Mouse (Mus musculus) monocyte, adult 2 months (primary cell): ENCODE measurements at regions not wholly inside any gene's neighbourhood (a gene's known extent, or its start where the extent isn't known, plus 50 kb on each side); places are given as distances from the start of the nearest gene placed in this dataset.

ENCODE experiments used
- DNase-seq, 2 experiments: peaks; one replicate each; pipeline ENCODE4 v3.0.0; 2022; ENCODE audit warnings: low spot score in 2 of 2, low read depth in 1 of 2

GRCm38 (mm10) chr12:71429561-71430200, 120.0 kb downstream of the Dact1 start:
- no peak for DNase-seq

GRCm38 (mm10) chr12:71430331-71430730, 120.6 kb downstream of the Dact1 start:
- DNase-seq, result no peak

GRCm38 (mm10) chr12:71431116-71431515, 121.4 kb downstream of the Dact1 start:
- DNase-seq, result no peak

GRCm38 (mm10) chr12:71433549-71434200, 124.0 kb downstream of the Dact1 start:
- no peak for DNase-seq

- DNase-seq, result no peak
Observed at GRCm38 (mm10) chr12:71438254-71438653, 128.6 kb downstream of the Dact1 start.

- no peak for DNase-seq
Observed at GRCm38 (mm10) chr12:71440863-71441262, 131.2 kb downstream of the Dact1 start.

- DNase-seq, result no peak
Observed at GRCm38 (mm10) chr12:71441272-71441671, 131.6 kb downstream of the Dact1 start.

- no peak for DNase-seq
Observed at GRCm38 (mm10) chr12:71446177-71446891, 136.7 kb downstream of the Dact1 start.

GRCm38 (mm10) chr12:71446892-71447268, 137.2 kb downstream of the Dact1 start:
- DNase-seq, result no peak

- no peak for DNase-seq
Observed at GRCm38 (mm10) chr12:71449032-71449431, 139.3 kb downstream of the Dact1 start.

GRCm38 (mm10) chr12:71450128-71450527, 140.4 kb downstream of the Dact1 start:
- DNase-seq, result no peak

GRCm38 (mm10) chr12:71450680-71451463, 141.2 kb downstream of the Dact1 start:
- no peak for DNase-seq

- no peak for DNase-seq
Observed at GRCm38 (mm10) chr12:71456900-71457299, 147.2 kb downstream of the Dact1 start.

GRCm38 (mm10) chr12:71458559-71459176, 149.0 kb downstream of the Dact1 start:
- DNase-seq, result no peak

GRCm38 (mm10) chr12:71460643-71461042, 151.0 kb downstream of the Dact1 start:
- no peak for DNase-seq

GRCm38 (mm10) chr12:71467820-71468219, 158.1 kb downstream of the Dact1 start:
- DNase-seq, result no peak

- DNase-seq, result no peak
Observed at GRCm38 (mm10) chr12:71468324-71468723, 158.6 kb downstream of the Dact1 start.

GRCm38 (mm10) chr12:71470983-71471715, 161.5 kb downstream of the Dact1 start:
- DNase-seq, result no peak

- DNase-seq, result no peak
Observed at GRCm38 (mm10) chr12:71471720-71472119, 162.0 kb downstream of the Dact1 start.

GRCm38 (mm10) chr12:71476238-71476637, 166.6 kb downstream of the Dact1 start:
- no peak for DNase-seq
